Mouse (Mus musculus) large intestine, adult 2 months (tissue): ENCODE data around the gene Alg1. TPM values are rescaled to one million over a fixed set of nuclear protein-coding genes. Genes with fewer than 3 reads are reported as not detected.
"Not testable (repeated sequence)": the region's sequence is repeated elsewhere in the genome, so short reads cannot be mapped to it uniquely, and the experiment has no call there.

ENCODE experiments used
- DNase-seq: peaks from one replicate; pipeline ENCODE4 v3.0.0-alpha.2; 2012; ENCODE audit warnings: low read depth, low spot score
- WGBS: fragments of 180-500 bp; shearing (Covaris S2); methylation state at CpG from one replicate; pipeline ENCODE4 v1.1.7; 2018; 5-methylcytosine and 5-hydroxymethylcytosine counted together
- polyA plus RNA-seq: library from polyadenylated mRNA; depleted of rRNA; stranded (reverse); fragments of >200 nt; gene quantifications from 2 replicates; pipeline ENCODE4 v1.2.3, GENCODE M21; 2012

The Alg1 gene
- polyA plus RNA-seq, 1 experiment, result 32.6 TPM

- not testable (repeated sequence) for DNase-seq
These were observed 5.9 kb upstream of the Alg1 start for GRCm38 (mm10) chr16:5227501-5227900.

GRCm38 (mm10) chr16:5228103-5228502, 5.3 kb upstream of the Alg1 start:
- WGBS, result 59% methylated on average over 3 of the region's 3 CpGs
- DNase-seq, result not testable (repeated sequence)

More at GRCm38 (mm10) chr16:5227501-5227900, 5.9 kb upstream of the Alg1 start:
- WGBS, result 80% methylated on average over 19 of the region's 19 CpGs

GRCm38 (mm10) chr16:5232982-5233381, 439 bp upstream of the Alg1 start:
- DNase-seq, result no peak
- WGBS, result 74% methylated on average over 4 of the region's 4 CpGs

- DNase-seq, result no peak
- 90% methylated on average over 4 of the region's 4 CpGs for WGBS
These were observed 8.9 kb downstream of the Alg1 start for GRCm38 (mm10) chr16:5242355-5242754.

- no peak for DNase-seq
- WGBS, result 90% methylated on average over 6 of the region's 6 CpGs
These were observed 9.5 kb downstream of the Alg1 start for GRCm38 (mm10) chr16:5242882-5243281.

GRCm38 (mm10) chr16:5244411-5244810, 11.0 kb downstream of the Alg1 start:
- 39% methylated on average over 7 of the region's 7 CpGs for WGBS
- no peak for DNase-seq

GRCm38 (mm10) chr16:5250891-5251290, 17.5 kb downstream of the Alg1 start:
- WGBS, result 83% methylated on average over 3 of the region's 3 CpGs
- no peak for DNase-seq

- no peak for DNase-seq
- 92% methylated on average over 2 of the region's 2 CpGs for WGBS
These were observed 18.8 kb downstream of the Alg1 start for GRCm38 (mm10) chr16:5252260-5252659.

GRCm38 (mm10) chr16:5254346-5255025, 21.1 kb downstream of the Alg1 start:
- under 1% methylated on average over 15 of the region's 15 CpGs for WGBS
- peak; percentile 44 for DNase-seq

- DNase-seq, result no peak
- under 1% methylated on average over 27 of the region's 27 CpGs for WGBS
These were observed 21.8 kb downstream of the Alg1 start for GRCm38 (mm10) chr16:5255081-5255740.

GRCm38 (mm10) chr16:5255779-5256496, 22.5 kb downstream of the Alg1 start, which contains the start of gene Eef2kmt:
TSS of gene Eef2kmt (minus strand) at chr16:5255983.
- peak; percentile 95 for DNase-seq
- 2% methylated on average over 57 of the region's 57 CpGs for WGBS

GRCm38 (mm10) chr16:5263156-5263555, 29.7 kb downstream of the Alg1 start:
- no peak for DNase-seq
- 67% methylated on average over 8 of the region's 8 CpGs for WGBS

GRCm38 (mm10) chr16:5263926-5264325, 30.5 kb downstream of the Alg1 start:
- 89% methylated on average over 7 of the region's 7 CpGs for WGBS

GRCm38 (mm10) chr16:5271411-5272035, 38.1 kb downstream of the Alg1 start:
- DNase-seq, result no peak
- WGBS, result 80% methylated on average over 4 of the region's 4 CpGs

More at GRCm38 (mm10) chr16:5263926-5264325, 30.5 kb downstream of the Alg1 start:
- DNase-seq, result no peak

GRCm38 (mm10) chr16:5272371-5272770, 39.0 kb downstream of the Alg1 start:
- no peak for DNase-seq
- 60% methylated on average over 3 of the region's 3 CpGs for WGBS

- DNase-seq, result no peak
- 59% methylated on average over 5 of the region's 5 CpGs for WGBS
These were observed 46.3 kb downstream of the Alg1 start for GRCm38 (mm10) chr16:5279571-5280222.

GRCm38 (mm10) chr16:5282686-5283085, 49.3 kb downstream of the Alg1 start:
- WGBS, result 81% methylated on average over 9 of the region's 9 CpGs
- no peak for DNase-seq

GRCm38 (mm10) chr16:5285376-5285775, 52.0 kb downstream of the Alg1 start:
- DNase-seq, result no peak
- WGBS, result 74% methylated on average over 3 of the region's 3 CpGs
